Mouse (Mus musculus): ENCODE data around the gene Igsf3. TPM values are rescaled to one million over a fixed set of nuclear protein-coding genes. Genes with fewer than 3 reads are reported as not detected.

Gene Igsf3
- total RNA-seq (2015; ENCODE audit: low replicate concordance), result 0.84 and 0.96 TPM in 2 replicates
- 1.4 and 2.8 TPM in 2 replicates for total RNA-seq (2017; ENCODE audit: low replicate concordance)

DNA sequence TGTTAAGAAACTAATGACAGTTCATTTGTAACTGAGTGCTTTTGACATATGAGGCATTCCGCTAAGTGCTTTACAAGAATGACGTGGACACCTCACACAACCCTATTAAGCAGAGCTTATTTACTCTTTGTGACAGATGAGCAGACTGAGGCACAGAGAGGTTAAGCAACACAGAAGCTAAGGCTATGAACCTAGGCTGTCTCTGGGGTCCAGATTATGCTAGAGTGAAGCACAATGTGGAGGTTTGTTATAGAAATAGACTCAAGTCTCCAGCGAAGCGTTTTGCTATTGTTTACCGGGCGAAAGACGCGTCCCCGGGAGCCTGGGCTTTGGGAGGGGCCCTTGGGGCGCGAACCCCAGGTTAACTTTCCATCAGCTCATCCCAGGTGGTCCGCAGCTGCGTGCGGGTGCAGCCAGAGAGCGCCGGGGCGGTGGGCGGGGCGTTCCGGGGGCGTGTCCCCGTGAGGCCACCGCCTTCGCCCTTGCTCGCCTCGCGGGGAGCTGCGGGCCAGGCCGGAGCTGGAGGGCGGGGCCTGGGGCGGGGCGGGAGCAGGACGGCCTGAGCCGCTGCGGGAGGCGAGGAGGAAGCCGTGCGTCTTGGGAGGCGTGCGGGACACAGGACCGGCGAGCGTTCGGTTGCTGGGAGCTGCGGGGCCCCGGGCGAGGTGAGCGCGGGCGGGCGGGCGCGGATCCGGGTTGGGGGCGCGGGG lies at the start of gene Igsf3:
Gene Igsf3 (plus strand): TSS at position 546 of the 710 bp plus-strand sequence.
- ATAC-seq (replicated peaks; ENCODE audit: low FRiP score, poor library complexity, severe bottlenecking), result peak; percentile 86

DNA sequence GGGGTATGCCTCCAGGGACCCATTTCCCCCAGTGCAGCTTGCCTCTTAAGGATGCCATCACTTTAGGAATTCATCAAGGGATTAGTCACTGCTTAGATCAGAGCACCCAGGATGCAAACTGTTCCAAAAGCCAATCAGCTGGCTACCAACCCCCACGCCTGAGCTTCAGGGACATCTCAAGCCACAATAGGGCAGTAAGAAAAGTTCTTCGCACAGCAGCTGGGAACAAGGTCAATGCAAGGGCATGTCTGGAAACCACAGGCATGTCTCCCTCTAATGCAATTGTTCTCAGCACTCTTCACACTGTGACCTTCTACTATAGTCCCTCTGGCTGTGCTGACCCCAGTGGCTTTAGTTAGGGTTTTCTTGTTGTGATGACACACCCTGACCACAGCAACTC lies 49.6 kb upstream of the Igsf3 start:
- ATAC-seq (replicated peaks; ENCODE audit: low FRiP score, poor library complexity, severe bottlenecking), result no peak

DNA sequence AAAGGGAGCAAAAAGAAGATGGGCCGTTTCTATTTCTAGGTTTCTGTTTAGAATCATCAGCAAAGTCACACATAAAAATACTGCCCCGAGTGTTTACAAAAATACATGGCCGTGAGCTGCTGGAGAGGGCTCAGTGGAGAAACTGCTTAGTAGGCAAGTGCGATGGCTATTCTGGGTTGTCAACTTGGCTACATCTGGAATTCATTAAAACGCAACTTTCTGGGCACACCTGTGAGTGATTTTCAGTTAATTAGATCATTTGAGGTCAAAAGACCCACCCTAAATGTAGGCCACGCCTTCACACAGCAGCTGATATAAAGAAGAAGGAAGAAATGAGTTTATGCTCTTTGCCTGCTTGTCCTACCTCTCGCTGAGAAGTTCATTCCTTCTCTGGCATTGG lies 48.3 kb upstream of the Igsf3 start:
- no peak for ATAC-seq (replicated peaks; ENCODE audit: low FRiP score, poor library complexity, severe bottlenecking)

DNA sequence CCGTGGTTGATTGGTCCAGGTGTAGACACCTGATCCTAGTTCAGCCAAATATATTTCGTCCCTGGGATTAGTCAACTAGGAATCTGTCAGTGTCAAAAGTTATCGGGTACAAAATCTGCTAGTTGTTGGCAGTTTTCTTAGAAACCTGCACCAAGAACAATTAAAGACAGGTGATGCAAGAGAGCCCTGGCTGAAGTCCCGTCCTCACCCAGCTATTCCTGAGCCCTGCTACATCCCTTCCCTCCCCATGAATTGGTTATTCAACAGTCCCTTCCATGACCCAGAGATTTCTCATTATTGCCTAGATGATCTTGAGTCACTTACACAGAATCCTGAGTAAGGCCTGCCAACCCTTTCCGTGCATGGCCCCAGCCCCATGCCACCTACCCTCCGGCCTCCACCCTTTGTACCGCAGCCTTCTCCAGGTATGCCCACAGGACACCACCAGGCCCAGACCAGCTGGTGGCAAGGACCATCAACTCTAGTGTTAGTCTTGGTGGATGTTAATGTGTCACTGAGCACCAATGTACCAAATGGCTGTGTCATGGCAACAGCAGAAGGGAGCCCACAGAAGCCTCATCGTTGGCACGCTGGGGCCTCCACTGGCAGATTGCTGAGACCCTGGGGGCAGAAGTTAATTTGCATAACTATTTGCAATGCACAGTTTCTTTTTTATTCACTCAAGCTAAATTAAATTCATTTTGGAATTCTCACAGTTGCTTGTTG lies 33.5 kb upstream of the Igsf3 start:
- ATAC-seq (replicated peaks; ENCODE audit: low FRiP score, poor library complexity, severe bottlenecking), result no peak

DNA sequence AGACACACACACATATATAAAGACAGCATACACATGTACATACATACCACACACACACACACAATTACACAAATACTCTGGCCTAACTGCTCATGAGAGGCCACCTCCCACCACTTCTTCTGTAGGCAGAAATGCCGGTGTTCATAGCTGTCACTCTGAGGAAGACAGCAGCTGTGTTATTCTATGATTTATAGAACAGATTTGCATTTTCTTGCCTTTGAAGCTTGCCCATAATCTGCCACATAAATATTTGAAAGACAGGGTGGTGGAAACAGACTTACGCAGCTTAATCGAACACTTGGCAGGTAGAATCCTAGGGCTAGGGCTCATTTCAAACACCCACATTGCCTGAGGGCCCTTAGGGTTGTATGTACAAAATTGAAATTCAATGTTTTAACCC lies 32.6 kb upstream of the Igsf3 start:
- ATAC-seq (replicated peaks; ENCODE audit: low FRiP score, poor library complexity, severe bottlenecking), result no peak

DNA sequence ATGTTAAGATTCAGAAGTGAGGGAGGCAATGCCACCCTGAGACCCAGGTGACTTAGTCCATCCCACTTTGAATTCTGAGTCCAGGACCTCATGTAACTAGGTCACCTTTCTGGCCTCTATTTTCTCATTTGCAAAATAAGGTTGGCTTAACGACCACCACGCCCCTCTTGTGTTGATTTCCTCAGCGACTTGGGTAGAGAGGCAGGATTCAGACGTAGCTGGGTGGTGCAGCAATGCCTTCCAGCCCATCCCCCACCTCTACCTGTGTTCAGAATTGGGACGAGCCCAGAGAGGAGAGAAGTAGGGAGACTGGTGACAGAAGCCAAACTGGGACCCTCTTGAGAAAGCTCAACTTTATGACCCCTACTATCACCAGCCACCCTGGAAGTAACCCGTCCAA lies 31.6 kb upstream of the Igsf3 start:
- no peak for ATAC-seq (replicated peaks; ENCODE audit: low FRiP score, poor library complexity, severe bottlenecking)

DNA sequence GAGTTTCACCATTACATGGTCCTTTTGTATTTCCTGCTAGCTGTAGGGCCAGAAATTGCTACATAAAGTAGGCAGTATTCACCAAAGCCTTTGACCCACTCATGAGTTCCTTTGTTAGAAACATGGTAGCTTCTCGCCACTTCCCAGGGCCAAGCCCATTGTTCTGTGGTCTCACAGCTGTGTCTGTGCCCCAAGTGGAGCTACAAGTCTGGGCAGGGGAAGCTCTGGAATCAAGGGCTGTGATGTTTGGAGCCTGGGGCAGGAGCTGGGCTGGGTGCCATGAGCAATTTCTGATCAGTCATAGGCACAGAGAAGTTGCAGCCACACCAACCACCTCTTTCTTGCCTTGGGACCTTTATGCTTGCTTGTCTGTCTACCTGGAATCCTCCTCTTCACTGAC lies 30.1 kb upstream of the Igsf3 start:
- no peak for ATAC-seq (replicated peaks; ENCODE audit: low FRiP score, poor library complexity, severe bottlenecking)

DNA sequence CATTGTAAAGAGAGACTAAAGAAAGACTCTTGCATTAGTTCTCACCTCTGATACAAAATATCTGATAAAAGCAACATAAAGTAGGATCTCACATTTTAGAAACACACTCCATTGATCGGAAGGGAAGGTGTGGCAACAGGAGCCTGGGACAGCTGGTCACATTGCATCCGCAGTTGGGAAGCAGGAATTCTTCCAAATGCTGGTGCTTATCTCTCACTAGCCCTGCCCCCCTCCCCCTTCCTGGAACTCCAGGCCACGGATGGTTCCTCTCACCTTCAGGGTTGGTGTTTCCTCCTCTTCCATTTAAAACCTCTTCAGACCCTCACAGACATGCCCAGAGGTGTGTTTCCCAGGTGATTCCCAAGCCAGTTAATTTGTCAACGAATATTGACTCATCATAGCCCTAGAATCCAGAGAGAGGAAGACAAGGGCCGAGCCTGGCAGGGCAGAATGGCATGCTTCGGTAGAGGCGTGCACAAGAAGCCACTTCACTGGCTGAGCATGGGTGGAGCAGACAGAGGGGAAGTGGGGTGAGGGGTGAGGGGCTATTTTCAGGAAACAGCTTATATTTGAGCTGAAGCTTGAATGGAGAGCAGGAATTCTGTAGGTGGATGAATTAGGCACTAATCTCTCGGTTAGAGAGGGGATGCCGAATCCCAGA lies 28.3 kb upstream of the Igsf3 start:
- no peak for ATAC-seq (replicated peaks; ENCODE audit: low FRiP score, poor library complexity, severe bottlenecking)

DNA sequence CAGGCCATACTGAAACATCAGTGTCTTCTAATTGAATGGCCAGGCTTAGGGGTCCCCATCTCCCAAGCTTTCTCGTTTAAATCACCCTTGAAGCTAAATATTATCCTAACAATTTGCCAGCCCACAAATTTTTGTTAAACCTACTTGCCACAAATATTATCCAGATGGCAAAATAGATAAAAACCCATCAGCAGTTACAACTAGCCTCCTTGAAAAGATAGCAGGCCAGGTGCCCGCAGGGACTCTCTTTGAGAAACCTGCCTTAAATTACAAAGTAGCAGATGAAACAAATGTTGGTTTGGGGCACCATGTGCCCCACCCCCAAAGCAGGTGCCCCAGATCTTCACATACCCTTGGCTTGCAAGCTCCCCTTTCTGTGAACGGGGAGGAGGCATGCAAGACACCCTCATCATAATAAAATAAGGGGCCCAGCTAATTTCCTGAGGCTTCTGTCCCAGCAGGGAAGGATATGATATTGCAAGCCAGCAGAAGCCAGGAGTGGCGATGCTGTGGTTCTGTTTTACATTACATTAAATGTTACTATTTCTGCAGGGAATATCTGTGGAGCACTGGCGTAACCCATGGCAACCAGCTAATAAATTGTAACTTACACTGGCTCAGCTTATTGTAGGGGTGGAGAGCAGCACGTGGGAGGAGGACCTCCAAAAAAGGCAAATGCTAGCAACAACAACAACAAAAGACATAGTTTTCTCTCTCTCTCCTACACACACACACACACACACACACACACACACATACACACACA lies 27.2 kb upstream of the Igsf3 start:
- no peak for ATAC-seq (replicated peaks; ENCODE audit: low FRiP score, poor library complexity, severe bottlenecking)

DNA sequence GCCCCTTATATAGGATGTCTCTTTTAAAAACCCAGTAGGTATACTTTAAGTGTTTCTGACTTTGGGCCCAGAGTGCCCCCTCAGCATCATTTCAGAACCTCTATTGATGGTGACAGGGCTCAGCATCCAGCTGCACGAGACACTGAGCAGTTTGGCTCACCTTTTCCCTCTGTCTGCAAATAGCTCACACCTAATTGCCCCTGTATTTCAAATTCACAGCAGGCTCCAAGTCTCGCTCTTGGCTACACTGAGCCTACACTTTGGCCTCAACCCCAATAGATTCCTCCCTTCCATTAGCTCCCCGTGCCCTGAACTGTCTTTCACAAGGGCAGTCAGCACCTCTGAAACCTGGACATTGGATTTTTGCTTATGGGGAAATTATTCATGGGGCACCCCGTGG lies 26.5 kb upstream of the Igsf3 start:
- ATAC-seq (replicated peaks; ENCODE audit: low FRiP score, poor library complexity, severe bottlenecking), result no peak

DNA sequence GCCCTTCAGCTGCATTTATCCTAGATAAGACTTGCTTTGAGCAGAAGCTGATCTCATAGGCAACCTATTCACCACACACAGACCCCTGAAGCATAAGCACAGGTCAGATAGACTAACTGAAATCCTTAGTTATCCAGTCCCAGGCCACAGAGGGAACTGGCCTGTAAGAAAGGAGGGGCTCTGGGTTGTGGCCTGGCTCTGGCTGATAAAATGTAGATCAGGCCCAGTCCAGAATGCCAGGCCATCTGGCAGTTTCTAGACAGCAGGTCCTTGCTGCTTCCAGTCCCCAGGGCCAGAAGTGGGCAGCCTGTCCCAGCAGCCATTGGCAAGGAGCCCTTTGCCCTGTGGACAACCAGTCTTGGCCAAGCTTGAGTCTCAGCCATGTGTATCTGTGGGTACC lies 22.4 kb upstream of the Igsf3 start:
- peak; percentile 87 for ATAC-seq (replicated peaks; ENCODE audit: low FRiP score, poor library complexity, severe bottlenecking)

DNA sequence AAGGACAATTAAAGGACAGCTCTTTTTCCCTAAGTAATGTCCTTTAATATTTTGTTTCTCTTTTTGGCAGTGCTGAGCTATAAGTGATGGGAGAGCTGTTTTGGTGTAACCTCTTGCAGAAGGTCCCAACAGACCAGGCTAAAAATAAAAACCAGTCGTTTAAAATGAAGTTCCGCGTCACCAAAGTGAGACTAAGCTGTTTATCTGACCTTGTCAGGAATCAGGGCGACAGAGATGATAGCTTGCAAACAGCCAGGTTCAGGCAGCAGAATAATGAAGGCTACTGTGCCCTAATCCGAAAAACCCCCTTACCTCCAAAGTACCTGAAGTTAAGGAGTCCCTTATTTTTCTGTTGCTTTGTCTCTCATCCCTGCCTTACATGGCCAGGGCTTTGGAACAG lies 21.2 kb upstream of the Igsf3 start:
- 0 out of 2 replicates have a peak, but pooled peaks have one; percentile 12 for ATAC-seq (replicated peaks; ENCODE audit: low FRiP score, poor library complexity, severe bottlenecking)

DNA sequence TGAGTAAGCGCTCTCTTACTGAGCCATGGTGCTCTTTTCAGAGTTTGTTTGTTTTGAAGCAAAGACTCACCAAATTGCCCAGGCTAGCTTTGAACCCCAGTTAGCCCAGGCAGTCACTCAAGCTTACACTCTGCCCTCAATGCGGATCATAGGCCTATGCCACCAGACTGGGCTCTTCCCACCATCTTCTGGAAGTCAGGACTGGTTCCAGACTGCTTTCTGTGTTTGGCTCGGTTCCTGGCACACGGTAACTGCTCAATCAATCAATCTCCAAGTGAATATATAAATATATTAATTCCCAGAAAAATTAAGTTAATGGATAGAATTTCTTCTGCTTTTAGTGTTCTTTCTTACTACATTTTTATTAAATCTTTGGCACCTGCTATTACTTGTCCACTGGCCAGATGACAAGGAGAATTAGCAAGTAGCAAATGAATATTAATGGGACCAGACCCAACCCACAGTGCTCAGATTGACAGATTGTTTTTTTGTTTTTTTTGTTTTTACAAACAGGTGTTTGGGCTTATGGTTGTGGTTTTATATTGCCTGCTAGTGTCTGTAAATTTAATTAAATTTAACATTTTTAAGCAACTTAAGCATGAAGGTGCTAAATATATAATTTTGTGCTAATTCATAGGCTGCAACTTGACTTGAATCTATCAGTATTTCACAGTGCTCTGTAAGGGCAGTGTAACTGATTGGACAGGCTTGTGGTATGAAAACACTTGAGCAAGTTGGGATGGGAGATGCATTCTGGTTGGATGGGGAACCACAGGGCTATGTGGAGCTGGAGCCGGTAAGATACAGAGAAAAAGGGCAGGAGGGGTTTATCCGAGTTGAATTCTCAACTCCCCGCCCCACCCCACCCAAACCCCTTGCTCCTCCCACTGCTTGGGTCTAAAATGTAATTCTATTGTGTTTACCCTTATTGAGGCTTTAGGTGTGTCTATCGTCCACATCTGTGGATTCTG lies 20.0 kb upstream of the Igsf3 start:
- ATAC-seq (replicated peaks; ENCODE audit: low FRiP score, poor library complexity, severe bottlenecking), result no peak

DNA sequence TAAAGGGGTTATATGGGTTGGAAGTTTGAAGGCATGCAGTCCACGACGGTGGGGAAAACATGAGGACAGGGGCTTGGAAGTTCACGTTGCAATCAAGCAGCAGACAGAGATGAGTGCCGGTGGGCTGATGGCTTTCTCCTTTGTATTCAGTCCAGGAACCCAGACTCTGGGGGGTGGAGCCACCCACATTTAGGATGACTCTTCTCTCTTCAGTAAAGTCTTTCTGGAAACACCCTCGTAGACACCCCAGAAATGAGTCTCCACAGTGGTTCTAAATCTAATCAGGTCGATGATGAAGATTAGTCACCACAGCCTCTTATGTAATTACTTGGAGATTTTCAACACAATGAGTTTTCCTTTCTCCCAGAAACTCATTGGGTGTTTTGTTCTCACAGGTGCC lies 16.1 kb upstream of the Igsf3 start:
- no peak for ATAC-seq (replicated peaks; ENCODE audit: low FRiP score, poor library complexity, severe bottlenecking)

DNA sequence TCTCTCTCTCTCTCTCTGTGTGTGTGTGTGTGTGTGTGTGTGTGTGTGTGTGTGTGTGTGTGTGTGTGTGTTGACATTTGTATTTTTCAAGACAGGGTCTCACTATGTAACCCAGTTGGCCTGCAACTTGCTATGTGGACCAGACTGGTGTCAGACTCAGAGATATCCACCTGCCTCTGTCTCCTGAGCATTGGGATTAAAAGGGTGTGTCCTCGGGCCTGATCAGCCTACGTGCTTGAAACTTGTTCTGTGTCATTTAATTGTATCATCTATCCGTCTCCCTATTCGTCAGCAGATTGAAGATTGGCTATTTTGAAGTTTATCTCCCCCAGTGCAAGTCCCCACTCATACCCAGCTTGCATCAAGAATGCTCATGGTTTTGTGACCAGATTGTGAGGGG lies 14.5 kb upstream of the Igsf3 start:
- ATAC-seq (replicated peaks; ENCODE audit: low FRiP score, poor library complexity, severe bottlenecking), result no peak

DNA sequence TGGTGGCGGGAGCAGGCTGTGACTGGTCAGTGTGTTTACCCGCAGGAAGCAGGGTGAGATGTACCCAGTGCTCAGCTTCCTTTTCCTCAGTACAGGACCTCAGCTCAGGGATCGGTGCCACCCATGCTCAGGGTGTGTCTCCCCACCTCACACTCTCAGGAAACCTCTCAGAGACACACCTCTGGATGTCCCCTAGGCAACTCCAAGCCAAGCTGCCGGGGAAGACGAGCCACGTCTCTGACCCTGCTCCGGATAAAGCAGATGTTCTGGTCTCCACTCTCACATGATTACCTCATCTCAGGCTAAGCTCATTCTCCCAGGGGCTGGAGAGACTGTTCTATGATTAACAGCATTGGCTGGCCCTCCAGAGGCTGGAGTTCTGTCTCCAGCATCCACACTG lies 13.3 kb upstream of the Igsf3 start:
- no peak for ATAC-seq (replicated peaks; ENCODE audit: low FRiP score, poor library complexity, severe bottlenecking)

DNA sequence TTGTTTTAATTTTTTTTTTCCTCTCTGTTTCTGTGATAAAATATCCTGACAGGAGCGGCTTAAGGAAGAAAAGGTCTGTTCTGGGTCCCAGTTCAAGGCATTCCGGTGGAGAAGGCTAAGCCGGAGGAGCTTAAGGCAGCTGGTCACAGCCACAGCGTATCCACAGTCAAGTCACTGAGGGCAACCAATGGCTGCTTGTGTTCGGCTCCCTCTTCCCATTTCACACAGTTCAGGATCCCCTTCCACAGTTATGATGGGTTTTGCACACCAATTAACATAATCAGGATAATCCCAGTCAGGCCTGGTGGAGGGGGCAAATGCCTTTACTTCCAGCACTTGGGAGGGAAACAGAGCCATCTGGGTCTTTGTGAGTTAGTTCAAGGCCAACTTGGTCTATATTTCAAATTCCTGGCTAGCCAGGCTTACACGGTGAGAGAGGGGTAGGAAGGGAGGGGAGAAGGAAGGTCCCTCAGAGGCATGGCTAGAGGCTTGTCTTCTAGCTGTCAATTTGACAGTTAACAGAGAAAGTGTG lies 11.7 kb upstream of the Igsf3 start:
- no peak for ATAC-seq (replicated peaks; ENCODE audit: low FRiP score, poor library complexity, severe bottlenecking)

DNA sequence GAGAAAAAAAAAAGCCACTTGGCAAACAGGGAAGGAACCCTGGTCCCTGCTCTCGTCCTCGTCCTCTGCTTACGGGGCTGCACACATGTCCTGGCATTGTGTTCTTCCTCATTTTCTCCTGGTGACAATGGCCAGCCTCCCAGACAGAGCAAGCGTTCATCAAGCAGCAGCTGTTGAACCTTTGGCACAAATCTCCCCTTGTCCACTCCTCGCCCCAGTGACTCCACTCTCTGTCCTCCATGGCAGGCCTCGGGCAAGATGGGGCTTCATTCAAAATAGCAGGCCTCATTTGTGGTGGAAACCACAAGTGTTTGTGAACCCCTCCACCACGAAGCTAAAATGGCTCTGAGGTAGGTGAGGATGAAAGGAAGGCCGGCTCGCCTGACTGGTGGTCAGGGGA lies 11.0 kb upstream of the Igsf3 start:
- ATAC-seq (replicated peaks; ENCODE audit: low FRiP score, poor library complexity, severe bottlenecking), result no peak

DNA sequence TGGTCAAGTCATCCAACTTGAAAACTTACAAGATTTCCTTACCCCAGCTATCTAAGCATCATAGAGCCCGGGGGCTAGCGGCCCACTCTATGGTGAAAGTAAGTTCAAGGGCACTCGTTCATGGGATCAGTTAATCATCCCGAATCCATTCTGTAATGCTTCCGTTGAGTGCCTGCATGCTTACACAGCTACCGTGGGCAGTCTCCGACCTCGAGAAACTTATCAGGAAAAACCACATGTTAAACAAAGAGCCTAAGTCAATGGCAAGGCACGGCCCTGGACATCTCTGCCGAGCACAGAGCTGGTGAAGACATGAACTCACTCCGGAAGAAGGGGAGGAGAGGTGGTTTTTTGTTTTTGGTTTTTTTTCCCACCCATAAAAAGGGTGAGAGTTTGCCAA lies 9.5 kb upstream of the Igsf3 start:
- peak; percentile 84 for ATAC-seq (replicated peaks; ENCODE audit: low FRiP score, poor library complexity, severe bottlenecking)
